Mouse (Mus musculus): ENCODE results near the gene Pcsk4. TPM values are rescaled to one million over a fixed set of nuclear protein-coding genes. Genes with fewer than 3 reads are reported as not detected.

The Pcsk4 gene
- polyA plus RNA-seq, 1 experiment, result 3.2 TPM

- Histone ChIP-seq H3K27me3 (ENCODE audit: control insufficient read depth, insufficient read depth, insufficient read length) (peaks cover 41% of the 10 kb centered on the region), H3K79me2 (ENCODE audit: control insufficient read depth, insufficient read depth) (no peaks in the 10 kb centered on the region), H3K36me3 (ENCODE audit: control insufficient read depth, insufficient read depth) (no peaks in the 10 kb centered on the region), H3ac (ENCODE audit: control insufficient read depth, insufficient read length, low read depth) (no peak overlapping the region), H3K4me3 (ENCODE audit: insufficient read depth, poor library complexity, severe bottlenecking) (no peak overlapping the region), H3K79me3 (ENCODE audit: low read depth) (no peaks in the 10 kb centered on the region)
- TF ChIP-seq CTCF (IDR thresholded peaks at IDR 0.05; ENCODE audit: control insufficient read depth, insufficient read depth, insufficient read length), result no peak
- no peak for TF ChIP-seq MYOG (IDR thresholded peaks at IDR 0.05; ENCODE audit: control insufficient read depth, extremely low read depth, insufficient read length)
- TF ChIP-seq MAX (IDR thresholded peaks at IDR 0.05), result no peak
- TF ChIP-seq USF1 (IDR thresholded peaks at IDR 0.05; ENCODE audit: low read depth), result no peak
- no peak for TF ChIP-seq CEBPB (IDR thresholded peaks at IDR 0.05; ENCODE audit: low read depth)
- no peak for TF ChIP-seq FOSL1 (IDR thresholded peaks at IDR 0.05; ENCODE audit: insufficient read depth, low read length, poor library complexity, severe bottlenecking)
- TF ChIP-seq MYOD1 (IDR thresholded peaks at IDR 0.05; ENCODE audit: control insufficient read depth, insufficient read length, low read depth), result no peak
Observed at GRCm38 (mm10) chr10:80300672-80301181, 28.6 kb downstream of the Pcsk4 start.

GRCm38 (mm10) chr10:80299824-80300223 is 29.5 kb downstream of the Pcsk4 start:
- H3K79me3 ChIP-seq (ENCODE audit: low read depth), result no peaks in the 10 kb centered on the region
- no peak overlapping the region for H3ac ChIP-seq (ENCODE audit: control insufficient read depth, insufficient read length, low read depth)
- H3K36me3 ChIP-seq (ENCODE audit: control insufficient read depth, insufficient read depth), result peaks cover 7% of the 10 kb centered on the region
- peaks cover 4% of the 10 kb centered on the region for H3K79me2 ChIP-seq (ENCODE audit: control insufficient read depth, insufficient read depth)
- no peak for TF ChIP-seq MAX (IDR thresholded peaks at IDR 0.05)
- H3K4me3 ChIP-seq (ENCODE audit: insufficient read depth, poor library complexity, severe bottlenecking), result no peak overlapping the region
- H3K27me3 ChIP-seq (ENCODE audit: control insufficient read depth, insufficient read depth, insufficient read length), result peaks cover 32% of the 10 kb centered on the region

- peaks cover 12% of the 10 kb centered on the region for H3K36me3 ChIP-seq (ENCODE audit: control insufficient read depth, insufficient read depth)
- TF ChIP-seq MYOG (IDR thresholded peaks at IDR 0.05; ENCODE audit: control insufficient read depth, extremely low read depth, insufficient read length), result no peak
- no peak for TF ChIP-seq FOSL1 (IDR thresholded peaks at IDR 0.05; ENCODE audit: insufficient read depth, low read length, poor library complexity, severe bottlenecking)
- no peak for TF ChIP-seq CTCF (IDR thresholded peaks at IDR 0.05; ENCODE audit: control insufficient read depth, insufficient read depth, insufficient read length)
- no peak for TF ChIP-seq MYOD1 (IDR thresholded peaks at IDR 0.05; ENCODE audit: control insufficient read depth, insufficient read length, low read depth)
- no peak for TF ChIP-seq CEBPB (IDR thresholded peaks at IDR 0.05; ENCODE audit: low read depth)
- TF ChIP-seq MAX (IDR thresholded peaks at IDR 0.05), result no peak
- TF ChIP-seq USF1 (IDR thresholded peaks at IDR 0.05; ENCODE audit: low read depth), result no peak
- H3K4me3 ChIP-seq (ENCODE audit: insufficient read depth, poor library complexity, severe bottlenecking), result no peak overlapping the region
- H3ac ChIP-seq (ENCODE audit: control insufficient read depth, insufficient read length, low read depth), result no peak overlapping the region
- no peaks in the 10 kb centered on the region for H3K79me3 ChIP-seq (ENCODE audit: low read depth)
- H3K27me3 ChIP-seq (ENCODE audit: control insufficient read depth, insufficient read depth, insufficient read length), result peaks cover 31% of the 10 kb centered on the region
- peaks cover 9% of the 10 kb centered on the region for H3K79me2 ChIP-seq (ENCODE audit: control insufficient read depth, insufficient read depth)
Observed at GRCm38 (mm10) chr10:80299301-80299700, 30.0 kb downstream of the Pcsk4 start.

DNA sequence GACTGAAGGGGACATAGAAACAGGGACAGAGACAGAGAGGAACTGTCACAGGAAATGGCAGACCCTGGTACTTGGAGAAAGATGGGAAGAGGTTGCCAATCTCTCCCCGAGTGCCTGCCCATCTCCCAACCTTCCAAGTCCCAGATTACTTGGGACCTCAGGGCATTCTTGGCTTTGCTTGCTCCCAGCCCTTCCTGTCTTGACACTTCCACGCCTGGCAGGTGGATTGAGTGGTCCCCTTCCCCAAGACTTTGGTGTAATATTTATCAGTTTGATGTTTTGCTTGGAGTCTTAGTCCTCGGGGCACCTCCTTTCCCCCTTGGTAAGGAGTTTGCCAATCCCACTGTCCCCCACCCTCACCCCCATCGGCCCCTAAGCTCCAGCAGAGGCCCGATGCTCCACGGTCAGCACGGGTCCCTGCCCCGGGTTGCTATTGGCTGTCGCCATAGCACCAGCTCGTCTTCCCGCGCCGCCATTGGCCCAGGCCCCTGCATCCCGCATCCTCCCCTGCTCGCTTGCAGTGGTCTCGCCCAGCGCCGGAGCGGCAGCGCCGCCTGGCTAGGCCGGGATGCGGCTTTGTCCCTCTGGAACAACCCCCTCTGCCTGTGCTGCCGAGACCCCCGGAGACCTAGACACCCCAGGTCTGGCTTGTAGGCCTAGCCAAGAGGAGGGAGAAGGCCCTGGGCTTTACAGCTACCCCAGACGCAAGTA is 30.6 kb downstream of the Pcsk4 start:
- Histone ChIP-seq H3K79me2 (ENCODE audit: control insufficient read depth, insufficient read depth) (peaks cover 15% of the 10 kb centered on the region), H3K4me3 (ENCODE audit: insufficient read depth, poor library complexity, severe bottlenecking) (no peak overlapping the region), H3K27me3 (ENCODE audit: control insufficient read depth, insufficient read depth, insufficient read length) (peaks cover 31% of the 10 kb centered on the region), H3ac (ENCODE audit: control insufficient read depth, insufficient read length, low read depth) (no peak overlapping the region), H3K79me3 (ENCODE audit: low read depth) (peaks cover 4% of the 10 kb centered on the region), H3K36me3 (ENCODE audit: control insufficient read depth, insufficient read depth) (peaks cover 18% of the 10 kb centered on the region)
- no peak for TF ChIP-seq MAX (IDR thresholded peaks at IDR 0.05)
- TF ChIP-seq MYOG (IDR thresholded peaks at IDR 0.05; ENCODE audit: control insufficient read depth, extremely low read depth, insufficient read length), result no peak
- no peak for TF ChIP-seq FOSL1 (IDR thresholded peaks at IDR 0.05; ENCODE audit: insufficient read depth, low read length, poor library complexity, severe bottlenecking)
- TF ChIP-seq USF1 (IDR thresholded peaks at IDR 0.05; ENCODE audit: low read depth), result no peak
- TF ChIP-seq MYOD1 (IDR thresholded peaks at IDR 0.05; ENCODE audit: control insufficient read depth, insufficient read length, low read depth), result no peak
- TF ChIP-seq CTCF (IDR thresholded peaks at IDR 0.05; ENCODE audit: control insufficient read depth, insufficient read depth, insufficient read length), result no peak
- no peak for TF ChIP-seq CEBPB (IDR thresholded peaks at IDR 0.05; ENCODE audit: low read depth)

GRCm38 (mm10) chr10:80297526-80298133 is 31.7 kb downstream of the Pcsk4 start:
- TF ChIP-seq FOSL1 (IDR thresholded peaks at IDR 0.05; ENCODE audit: insufficient read depth, low read length, poor library complexity, severe bottlenecking) (no peak), MYOG (IDR thresholded peaks at IDR 0.05; ENCODE audit: control insufficient read depth, extremely low read depth, insufficient read length) (no peak), CTCF (IDR thresholded peaks at IDR 0.05; ENCODE audit: control insufficient read depth, insufficient read depth, insufficient read length) (no peak), CEBPB (IDR thresholded peaks at IDR 0.05; ENCODE audit: low read depth) (no peak), USF1 (IDR thresholded peaks at IDR 0.05; ENCODE audit: low read depth) (no peak), MYOD1 (IDR thresholded peaks at IDR 0.05; ENCODE audit: control insufficient read depth, insufficient read length, low read depth) (no peak), MAX (IDR thresholded peaks at IDR 0.05) (no peak)
- Histone ChIP-seq H3K79me3 (ENCODE audit: low read depth) (peaks cover 15% of the 10 kb centered on the region), H3ac (ENCODE audit: control insufficient read depth, insufficient read length, low read depth) (no peak overlapping the region), H3K27me3 (ENCODE audit: control insufficient read depth, insufficient read depth, insufficient read length) (peaks cover 31% of the 10 kb centered on the region), H3K79me2 (ENCODE audit: control insufficient read depth, insufficient read depth) (peaks cover 26% of the 10 kb centered on the region), H3K36me3 (ENCODE audit: control insufficient read depth, insufficient read depth) (peaks cover 29% of the 10 kb centered on the region), H3K4me3 (ENCODE audit: insufficient read depth, poor library complexity, severe bottlenecking) (no peak overlapping the region)
